Mouse (Mus musculus) midbrain, embryonic 11.5 days (tissue): Measurements from ENCODE around the gene Rplp2. TPM values are rescaled to one million over a fixed set of nuclear protein-coding genes. Genes with fewer than 3 reads are reported as not detected.
"Not testable (repeated sequence)": the region's sequence is repeated elsewhere in the genome, so short reads cannot be mapped to it uniquely, and the experiment has no call there.

Experiments
- ATAC-seq: fragments of 200-750 bp; cut with Nextera tagmentation; 2 replicates; pipeline ENCODE4 v1.8.0; 2017; ENCODE audit warnings: moderate TSS enrichment, moderate library complexity; ENCODE audit not compliant: low FRiP score
- DNase-seq: peaks from one replicate; pipeline ENCODE4 v3.0.0; 2015; ENCODE audit warnings: low spot score; ENCODE audit errors: missing footprints
- H3K27ac ChIP-seq: fragments of 300-500 bp; sonication (generic); 2 replicates; pipeline ENCODE4 v1.5.1; 2014; ENCODE audit warnings: low read depth, low read length
- H3K27me3 ChIP-seq: fragments of 300-500 bp; sonication (generic); 2 replicates; pipeline ENCODE4 v1.6.1; 2014; ENCODE audit warnings: mild to moderate bottlenecking, low read length, moderate library complexity, mixed read lengths; ENCODE audit not compliant: control insufficient read depth, insufficient read depth
- H3K36me3 ChIP-seq: fragments of 300-500 bp; sonication (generic); 2 replicates; pipeline ENCODE4 v1.6.1; 2014; ENCODE audit warnings: mild to moderate bottlenecking, low read length, moderate library complexity, mixed read lengths; ENCODE audit not compliant: control insufficient read depth, insufficient read depth
- H3K4me1 ChIP-seq: fragments of 300-500 bp; sonication (generic); 2 replicates; pipeline ENCODE4 v1.6.1; 2014; ENCODE audit warnings: low read length; ENCODE audit not compliant: control insufficient read depth, insufficient read depth
- H3K4me2 ChIP-seq: fragments of 300-500 bp; sonication (generic); 2 replicates; pipeline ENCODE4 v1.6.1; 2014; ENCODE audit warnings: mild to moderate bottlenecking, moderate library complexity
- H3K4me3 ChIP-seq: fragments of 300-500 bp; sonication (generic); 2 replicates; pipeline ENCODE4 v1.5.1; 2014; ENCODE audit warnings: low read depth, low read length
- H3K9ac ChIP-seq: fragments of 300-500 bp; sonication (generic); 2 replicates; pipeline ENCODE4 v1.6.1; 2014; ENCODE audit warnings: low read length
- H3K9me3 ChIP-seq: fragments of 300-500 bp; sonication (generic); 2 replicates; pipeline ENCODE4 v1.6.1; 2016; ENCODE audit warnings: low read length; ENCODE audit not compliant: control insufficient read depth
- WGBS: fragments of 180-500 bp; shearing (Covaris S2); extraction: QIAGEN DNeasy Blood & Tissue Kit; methylation state at CpG from one replicate; pipeline ENCODE4 v1.1.7; 2014; 5-methylcytosine and 5-hydroxymethylcytosine counted together
- polyA plus RNA-seq: library from polyadenylated mRNA; unstranded; fragments of >200 nt; fragmentation: Nextera tagmentation; extraction: Ambion mirVana; gene quantifications from 2 replicates; pipeline ENCODE4 v1.2.1, GENCODE M21; 2014

Rplp2 gene
- 891 and 959 TPM in 2 replicates for polyA plus RNA-seq

- H3K4me1 ChIP-seq: peaks cover 22% of the 10 kb centered on the region
- peak within 1 kb of the TSS; percentile 91 for H3K9ac ChIP-seq
- under 1% methylated on average over 63 of the region's 63 CpGs for WGBS
- DNase-seq (peak; percentile 99), ATAC-seq (peak; percentile 91)
- H3K27me3 ChIP-seq: no peaks in the 10 kb centered on the region
- H3K36me3 ChIP-seq: peaks cover 14% of the 10 kb centered on the region
- peak within 1 kb of the TSS; percentile 62 for H3K27ac ChIP-seq
- H3K4me2 ChIP-seq: peak within 1 kb of the TSS; percentile 86
- H3K9me3 ChIP-seq: no peaks in the 10 kb centered on the region
- peak within 1 kb of the TSS; percentile 83 for H3K4me3 ChIP-seq
These were observed at the start of gene Rplp2 for GRCm38 (mm10) chr7:141447110-141447991. TSS of gene Rplp2 (plus strand) at chr7:141447370.

DNA sequence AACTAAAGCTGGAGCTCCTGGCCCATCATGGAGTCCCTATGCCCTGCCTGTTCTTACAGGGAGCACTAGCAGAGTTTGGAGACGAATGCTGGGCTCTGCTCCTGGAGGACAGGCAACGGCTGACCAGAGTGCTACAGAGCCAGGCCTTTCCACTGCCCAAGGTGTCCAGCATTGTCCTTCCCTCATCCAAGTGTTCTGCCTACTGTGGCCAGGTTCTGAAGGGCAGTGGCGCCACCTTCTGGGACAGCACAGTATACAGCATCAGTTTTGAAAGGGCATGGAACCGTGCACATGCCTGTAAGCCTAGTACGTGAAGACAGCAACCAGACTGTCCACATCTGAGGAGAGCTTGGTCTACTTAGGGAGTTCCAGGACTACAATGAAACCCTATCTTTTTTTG is 43.9 kb upstream of the Rplp2 start:
- Histone ChIP-seq H3K4me3 (no peak overlapping the region), H3K4me2 (no peak overlapping the region), H3K9me3 (no peaks in the 10 kb centered on the region), H3K27ac (no peak overlapping the region), H3K9ac (no peak overlapping the region), H3K27me3 (no peaks in the 10 kb centered on the region), H3K4me1 (no peaks in the 10 kb centered on the region), H3K36me3 (peaks cover 16% of the 10 kb centered on the region)
- peak; percentile 54; the same call in 1 of the 2 replicates for ATAC-seq
- peak; percentile 88 for DNase-seq
- 55% methylated on average over 5 of the region's 5 CpGs for WGBS

DNA sequence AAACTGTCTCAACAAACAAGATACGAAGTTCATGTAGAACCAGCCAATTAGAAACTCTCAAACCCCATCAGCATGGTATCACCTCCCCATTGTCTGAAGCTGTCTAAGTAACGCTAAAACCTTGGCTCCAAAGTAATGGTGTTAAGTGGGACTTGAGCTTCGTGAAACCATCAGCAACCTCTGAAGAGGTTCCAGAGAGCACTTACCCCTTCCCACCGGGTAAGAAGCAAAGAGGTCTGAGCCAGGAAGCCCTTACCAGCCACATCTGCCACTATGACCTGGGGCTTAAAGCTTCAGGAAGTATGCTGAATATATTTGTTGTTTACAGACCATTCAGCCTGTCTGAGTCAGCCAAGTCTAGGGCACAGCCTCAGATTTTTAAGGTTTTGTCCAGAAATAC is 41.7 kb upstream of the Rplp2 start:
- no peak overlapping the region for H3K4me2 ChIP-seq
- no peak overlapping the region for H3K9ac ChIP-seq
- H3K4me1 ChIP-seq: no peaks in the 10 kb centered on the region
- peaks cover 14% of the 10 kb centered on the region for H3K36me3 ChIP-seq
- no peak for DNase-seq
- H3K27me3 ChIP-seq: no peaks in the 10 kb centered on the region
- no peak overlapping the region for H3K4me3 ChIP-seq
- no peaks in the 10 kb centered on the region for H3K9me3 ChIP-seq
- no peak for ATAC-seq
- 81% methylated on average over 4 of the region's 4 CpGs for WGBS
- H3K27ac ChIP-seq: no peak overlapping the region

- WGBS: 97% methylated on average over 7 of the region's 7 CpGs
- ATAC-seq, H3K9ac ChIP-seq, H3K36me3 ChIP-seq, H3K4me1 ChIP-seq, H3K27ac ChIP-seq, H3K4me2 ChIP-seq, H3K9me3 ChIP-seq, DNase-seq, H3K27me3 ChIP-seq, H3K4me3 ChIP-seq: not testable (repeated sequence)
These were observed 39.5 kb upstream of the Rplp2 start for GRCm38 (mm10) chr7:141407670-141408069.

GRCm38 (mm10) chr7:141408833-141409232 is 38.3 kb upstream of the Rplp2 start:
- Histone ChIP-seq H3K27ac (no peak overlapping the region), H3K4me2 (no peak overlapping the region), H3K4me1 (peaks cover 5% of the 10 kb centered on the region), H3K36me3 (peaks cover 5% of the 10 kb centered on the region; the same call in 1 of the 2 replicates), H3K9ac (no peak overlapping the region), H3K9me3 (no peaks in the 10 kb centered on the region), H3K4me3 (no peak overlapping the region), H3K27me3 (no peaks in the 10 kb centered on the region)
- DNase-seq (peak; percentile 97), ATAC-seq (peak; percentile 57)
- WGBS: 12% methylated on average over 11 of the region's 11 CpGs

- H3K4me1 ChIP-seq: peaks cover 10% of the 10 kb centered on the region
- DNase-seq (no peak), ATAC-seq (no peak)
- no peaks in the 10 kb centered on the region for H3K27me3 ChIP-seq
- H3K27ac ChIP-seq: no peak overlapping the region
- 90% methylated on average over 8 of the region's 8 CpGs for WGBS
- no peak overlapping the region for H3K4me3 ChIP-seq
- H3K36me3 ChIP-seq: peaks cover 5% of the 10 kb centered on the region; the same call in 1 of the 2 replicates
- no peak overlapping the region for H3K9ac ChIP-seq
- no peaks in the 10 kb centered on the region for H3K9me3 ChIP-seq
- no peak overlapping the region for H3K4me2 ChIP-seq
These were observed 36.5 kb upstream of the Rplp2 start for GRCm38 (mm10) chr7:141410631-141411030.

DNA sequence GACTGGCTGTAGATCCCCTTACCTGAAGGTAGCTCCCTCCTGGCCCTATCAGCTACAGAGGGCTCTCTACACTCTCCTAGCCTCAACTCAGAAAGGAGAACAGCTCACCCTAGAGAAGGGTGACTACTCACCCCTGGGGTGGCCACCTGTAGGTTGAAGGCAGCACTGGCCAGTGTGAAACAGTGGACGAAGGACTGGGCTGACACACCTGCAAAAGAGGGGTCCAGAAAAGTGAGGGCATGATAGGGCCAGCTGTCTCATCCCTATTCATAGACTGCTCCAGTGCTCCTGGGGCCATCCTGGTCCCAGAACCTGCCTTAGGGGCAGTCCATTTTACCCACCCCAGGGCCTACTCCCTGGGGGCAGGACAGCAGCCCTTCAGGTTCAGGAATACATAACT is 35.5 kb upstream of the Rplp2 start:
- DNase-seq (no peak), ATAC-seq (no peak)
- whole genome bisulfite sequencing: 94% methylated on average over 1 of the region's 1 CpGs

DNA sequence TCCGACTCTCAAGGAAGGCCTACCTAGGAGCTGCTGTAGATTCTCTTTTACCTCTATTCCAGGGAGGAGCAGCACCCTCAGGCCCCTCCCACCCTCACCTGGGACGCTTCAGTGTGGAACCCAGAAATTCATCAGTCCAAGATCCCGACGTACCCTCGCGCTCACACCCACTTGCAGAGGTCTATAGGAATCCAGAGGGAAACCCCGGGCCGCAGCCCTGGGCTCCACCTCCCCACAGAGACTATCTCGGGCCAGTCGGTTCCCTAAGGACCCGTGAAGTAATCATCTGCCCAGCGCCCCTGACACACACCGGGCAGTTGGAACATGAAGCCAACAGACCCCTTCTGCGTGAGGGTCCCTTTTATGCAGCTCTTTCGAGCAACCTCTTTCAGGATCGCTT is 33.8 kb upstream of the Rplp2 start:
- H3K9ac ChIP-seq: peak overlapping the region; percentile 93
- H3K4me3 ChIP-seq: peak overlapping the region; percentile 72
- H3K4me1 ChIP-seq: peaks cover 10% of the 10 kb centered on the region
- DNase-seq: no peak
- 4% methylated on average over 16 of the region's 16 CpGs for WGBS
- peak overlapping the region; percentile 75 for H3K4me2 ChIP-seq
- peaks cover 5% of the 10 kb centered on the region; the same call in 1 of the 2 replicates for H3K36me3 ChIP-seq
- no peaks in the 10 kb centered on the region for H3K9me3 ChIP-seq
- H3K27me3 ChIP-seq: no peaks in the 10 kb centered on the region
- peak overlapping the region; percentile 77 for H3K27ac ChIP-seq
- peak; percentile 28 for ATAC-seq

More for the DNA sequence above, 35.5 kb upstream of the Rplp2 start:
- Histone ChIP-seq H3K27me3 (no peaks in the 10 kb centered on the region), H3K4me1 (peaks cover 10% of the 10 kb centered on the region), H3K4me3 (no peak overlapping the region), H3K9me3 (no peaks in the 10 kb centered on the region), H3K36me3 (peaks cover 5% of the 10 kb centered on the region; the same call in 1 of the 2 replicates), H3K9ac (no peak overlapping the region), H3K4me2 (no peak overlapping the region), H3K27ac (no peak overlapping the region)
